Comparison of ENCODE assay signal across 8 mouse cellular contexts in the genomic region with DNA sequence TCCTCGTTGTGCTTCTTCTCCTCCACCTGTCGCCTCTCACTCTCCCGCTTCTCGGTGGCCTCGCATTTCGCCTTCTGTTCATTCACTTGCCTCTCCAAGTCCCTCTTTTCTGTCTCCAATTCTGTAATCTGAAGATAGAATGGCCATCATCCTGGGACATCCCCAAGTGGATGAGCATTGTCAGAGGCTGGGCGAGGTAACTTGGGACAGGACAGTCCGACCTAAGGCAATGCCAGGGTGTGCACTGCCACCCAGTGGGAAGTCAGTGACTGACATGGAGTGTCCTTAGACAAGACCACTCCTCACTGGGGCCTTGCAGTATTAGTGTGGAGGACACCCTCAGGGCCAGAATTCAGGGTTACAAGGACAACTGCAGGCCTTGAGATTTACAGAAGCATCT. TPM values are rescaled to one million over a fixed set of nuclear protein-coding genes. Genes with fewer than 3 reads are reported as not detected.
DNase-seq lines count a peak whose midpoint lies in the region; ATAC-seq and TF ChIP-seq lines count a peak whose summit lies in the region.

No protein-coding gene starts in this region.

- intact Hi-C loops in left cerebral cortex, postnatal 14 days (cut with DNase I), result loop anchor here (1.0 kb wide), 1 partner anchor 116 kb away; no protein-coding TSS in a partner anchor

- in situ Hi-C loops in Patski (cut with MboI; ENCODE audit: low pct_unique_long_range_greater_than_20kb), result loop anchor here (5.0 kb wide), 1 partner anchor 117 kb away; no protein-coding TSS in a partner anchor

- DNase-seq in Patski (ENCODE audit: low read depth, low spot score), result no peak
- peak; percentile 50 to 70 for DNase-seq in cerebellum, postnatal 4 days (ENCODE audit: low spot score in 2 of 2)
- peak; percentile 44 for DNase-seq in gastrocnemius, postnatal 10 days
- peak; percentile 45 for DNase-seq in induced T-regulatory cell, adult 2 months (ENCODE audit: low read depth)
- DNase-seq in left cerebral cortex, postnatal 14 days (ENCODE audit: low spot score in 2 of 2), result peak; percentile 63 to 68
- peak; percentile 61 to 71 for DNase-seq in right cerebral cortex, postnatal 10 days (ENCODE audit: low spot score in 2 of 2)
- DNase-seq in c-Kit-positive CD71-positive TER-119-positive erythroid progenitor cells, embryonic 14.5 days (ENCODE audit: low spot score), result no peak

- H3K4me3 ChIP-seq in megakaryocyte, embryonic 14.5 days (replicated peaks), result peak overlapping the region; percentile 5

- no peaks in the 10 kb centered on the region for H3K9me3 ChIP-seq in megakaryocyte, embryonic 14.5 days

- H3K27me3 ChIP-seq in Patski, result no peaks in the 10 kb centered on the region
- no peaks in the 10 kb centered on the region for H3K27me3 ChIP-seq in megakaryocyte, embryonic 14.5 days (replicated peaks)

- peak; percentile 80 for TF ChIP-seq CTCF in Patski (IDR thresholded peaks at IDR 0.05)

- CTCF ChIA-PET in Patski (lab: Charles Lee), result interaction anchor here (0.7 to 3.4 kb wide), 2 partner anchors 115 to 116 kb away, joined by 3 to 20 read pairs; no protein-coding TSS in a partner anchor

- H3K36me3 ChIP-seq in megakaryocyte, embryonic 14.5 days (replicated peaks; ENCODE audit: low read length), result peaks cover 26% of the 10 kb centered on the region

- peaks cover 48% of the 10 kb centered on the region for H3K4me1 ChIP-seq in megakaryocyte, embryonic 14.5 days

- POLR2A ChIA-PET in Patski (lab: Charles Lee), result no interaction called here

- ATAC-seq in Patski, result peak; percentile 76

RNA-seq across cellular contexts. Expression of a gene that starts 6.5 kb away (rescaled TPM):
- polyA plus RNA-seq in Patski (2021), result 0.14 TPM
- total RNA-seq in gastrocnemius, postnatal 10 days (2021), result not detected
- under 1 TPM in 1 of 2 experiments, not detected in 1; 0.15 TPM for total RNA-seq in left cerebral cortex, postnatal 14 days (2021)
- not detected in 2 replicates for polyA plus RNA-seq in megakaryocyte, embryonic 14.5 days (2012; ENCODE audit: insufficient read depth, low replicate concordance)

RNA-seq across cellular contexts. Expression of a gene that starts 7.4 kb away (rescaled TPM):
- polyA plus RNA-seq in Patski (2021), result 13.5 TPM
- total RNA-seq in gastrocnemius, postnatal 10 days (2021), result 1 to 10 TPM; 7.3 to 8.7 TPM
- total RNA-seq in left cerebral cortex, postnatal 14 days (2021), result 10 to 100 TPM; 10.9 to 12.5 TPM
- polyA plus RNA-seq in megakaryocyte, embryonic 14.5 days (2012; ENCODE audit: insufficient read depth, low replicate concordance), result 4.0 and 10.9 TPM in 2 replicates

RNA-seq across cellular contexts. Expression of a gene that starts 25.9 kb away (rescaled TPM):
- 22.3 TPM for polyA plus RNA-seq in Patski (2021)
- 10 to 100 TPM in 1 of 2 experiments, 1 to 10 TPM in 1; 8.3 to 13.0 TPM for total RNA-seq in gastrocnemius, postnatal 10 days (2021)
- total RNA-seq in left cerebral cortex, postnatal 14 days (2021), result 100 to 1,000 TPM; 125 to 144 TPM
- polyA plus RNA-seq in megakaryocyte, embryonic 14.5 days (2012; ENCODE audit: insufficient read depth, low replicate concordance), result 41.3 and 52.8 TPM in 2 replicates

RNA-seq across cellular contexts. Expression of a gene that starts 42.6 kb away (rescaled TPM):
- polyA plus RNA-seq in Patski (2021), result 41.6 TPM
- total RNA-seq in gastrocnemius, postnatal 10 days (2021), result 10 to 100 TPM; 38.2 to 42.6 TPM
- 10 to 100 TPM; 68.8 to 70.7 TPM for total RNA-seq in left cerebral cortex, postnatal 14 days (2021)
- polyA plus RNA-seq in megakaryocyte, embryonic 14.5 days (2012; ENCODE audit: insufficient read depth, low replicate concordance), result 1.6 and 16.3 TPM in 2 replicates

Comparison
In these comparisons a context has a peak if more than half of its experiments do, and no peak if none do; other contexts are left out.
1. DNase-seq: peak in cerebellum, postnatal 4 days (2 of 2), gastrocnemius, postnatal 10 days (single experiment), induced T-regulatory cell, adult 2 months (single experiment), left cerebral cortex, postnatal 14 days (2 of 2) and right cerebral cortex, postnatal 10 days (2 of 2); none in Patski (single experiment) and c-Kit-positive CD71-positive TER-119-positive erythroid progenitor cells, embryonic 14.5 days (single experiment).
2. RNA of a gene that starts 25.9 kb away (total RNA-seq): 125 to 144 TPM in left cerebral cortex, postnatal 14 days; 8.3 to 13.0 TPM in gastrocnemius, postnatal 10 days; every median in the first group is over 4 times any median in the second.